Mouse (Mus musculus) C2C12 (cell line): ENCODE measurements around the gene Nt5c3.

Experiments used
- CEBPB ChIP-seq: IDR thresholded peaks from one replicate; pipeline ENCODE4 v1.6.1; 2011; ENCODE audit warnings: low read depth, mild to moderate bottlenecking, control low read depth, moderate library complexity
- CTCF ChIP-seq: IDR thresholded peaks from one replicate; pipeline ENCODE4 v1.5.1; 2011; ENCODE audit not compliant: control insufficient read depth, insufficient read depth, insufficient read length
- MAX ChIP-seq: IDR thresholded peaks from one replicate; pipeline ENCODE4 v1.6.1; 2011; ENCODE audit warnings: mild to moderate bottlenecking, control low read depth
- USF1 ChIP-seq: IDR thresholded peaks from one replicate; pipeline ENCODE4 v1.6.1; 2011; ENCODE audit warnings: low read depth, mild to moderate bottlenecking, control low read depth, moderate library complexity

DNA sequence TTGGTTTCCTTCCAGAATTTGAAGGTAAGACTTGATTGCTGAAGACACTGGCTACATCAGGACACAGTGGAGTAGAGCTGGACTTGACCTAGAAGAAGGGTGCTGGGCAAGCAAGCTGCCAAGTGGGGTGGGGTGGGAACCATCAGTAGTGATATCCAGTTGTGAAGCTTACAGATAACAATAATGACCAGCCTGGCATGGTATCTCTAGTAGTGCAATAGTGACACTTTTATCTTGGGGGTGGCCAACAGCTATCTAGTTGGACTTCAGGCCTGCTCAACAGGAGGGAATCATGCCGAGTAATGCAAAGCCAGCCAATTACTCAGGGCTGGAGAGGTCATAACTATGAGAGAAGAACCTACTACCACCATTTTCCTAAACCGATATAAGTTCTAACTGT is 79.4 kb downstream of the Nt5c3 start:
- TF ChIP-seq CTCF (no peak), MAX (no peak), USF1 (no peak), CEBPB (no peak)
